Mouse (Mus musculus): ENCODE results near the gene Tfg. TPM values are rescaled to one million over a fixed set of nuclear protein-coding genes. Genes with fewer than 3 reads are reported as not detected.
A peak's percentile ranks its signal among the peaks of the same experiment; 100 is the strongest.

Tfg gene
- polyA plus RNA-seq, 1 experiment from 2014 or later: 161 TPM

- ATAC-seq (ENCODE audit: low FRiP score) (no peak), DNase-seq (ENCODE audit: low spot score) (no peak)
- Histone ChIP-seq H3K27me3 (ENCODE audit: control insufficient read depth, insufficient read depth, low read length) (no peaks in the 10 kb centered on the region), H3K4me3 (replicated peaks; ENCODE audit: low read length) (no peak overlapping the region), H3K9ac (no peak overlapping the region), H3K4me1 (replicated peaks; ENCODE audit: control insufficient read depth, insufficient read depth, low read length) (no peaks in the 10 kb centered on the region), H3K9me3 (ENCODE audit: control insufficient read depth, low read length) (no peaks in the 10 kb centered on the region), H3K27ac (no peak overlapping the region), H3K4me2 (replicated peaks) (no peak overlapping the region), H3K36me3 (replicated peaks; ENCODE audit: control insufficient read depth, insufficient read depth) (peaks cover 54% of the 10 kb centered on the region)
- 95% methylated on average over 3 of the region's 3 CpGs for WGBS
Measured at GRCm38 (mm10) chr16:56700898-56701297, 16.4 kb downstream of the Tfg start.

- 43% methylated on average over 2 of the region's 2 CpGs for WGBS
- no peak overlapping the region for H3K4me2 ChIP-seq (replicated peaks)
- no peak overlapping the region for H3K27ac ChIP-seq
- DNase-seq (ENCODE audit: low spot score): no peak
- no peaks in the 10 kb centered on the region for H3K4me1 ChIP-seq (replicated peaks; ENCODE audit: control insufficient read depth, insufficient read depth, low read length)
- no peaks in the 10 kb centered on the region for H3K27me3 ChIP-seq (ENCODE audit: control insufficient read depth, insufficient read depth, low read length)
- H3K4me3 ChIP-seq (replicated peaks; ENCODE audit: low read length): no peak overlapping the region
- no peaks in the 10 kb centered on the region for H3K9me3 ChIP-seq (ENCODE audit: control insufficient read depth, low read length)
- no peak overlapping the region for H3K9ac ChIP-seq
- peaks cover 67% of the 10 kb centered on the region for H3K36me3 ChIP-seq (replicated peaks; ENCODE audit: control insufficient read depth, insufficient read depth)
- ATAC-seq (ENCODE audit: low FRiP score): no peak
Measured at GRCm38 (mm10) chr16:56696448-56696847, 20.8 kb downstream of the Tfg start.

- Histone ChIP-seq H3K9me3 (ENCODE audit: control insufficient read depth, low read length) (no peaks in the 10 kb centered on the region), H3K4me1 (replicated peaks; ENCODE audit: control insufficient read depth, insufficient read depth, low read length) (no peaks in the 10 kb centered on the region), H3K9ac (no peak overlapping the region), H3K4me2 (replicated peaks) (no peak overlapping the region), H3K4me3 (replicated peaks; ENCODE audit: low read length) (no peak overlapping the region), H3K27me3 (ENCODE audit: control insufficient read depth, insufficient read depth, low read length) (no peaks in the 10 kb centered on the region), H3K36me3 (replicated peaks; ENCODE audit: control insufficient read depth, insufficient read depth) (peaks cover 79% of the 10 kb centered on the region), H3K27ac (no peak overlapping the region)
- ATAC-seq (ENCODE audit: low FRiP score) (no peak), DNase-seq (ENCODE audit: low spot score) (no peak)
- WGBS: 91% methylated on average over 7 of the region's 7 CpGs
Measured at GRCm38 (mm10) chr16:56690715-56691114, 26.5 kb downstream of the Tfg start.

- H3K36me3 ChIP-seq (replicated peaks; ENCODE audit: control insufficient read depth, insufficient read depth): peaks cover 61% of the 10 kb centered on the region
- H3K27ac ChIP-seq: no peak overlapping the region
- no peak for DNase-seq (ENCODE audit: low spot score)
- no peak overlapping the region for H3K4me3 ChIP-seq (replicated peaks; ENCODE audit: low read length)
- no peaks in the 10 kb centered on the region for H3K9me3 ChIP-seq (ENCODE audit: control insufficient read depth, low read length)
- H3K9ac ChIP-seq: no peak overlapping the region
- H3K4me1 ChIP-seq (replicated peaks; ENCODE audit: control insufficient read depth, insufficient read depth, low read length): no peaks in the 10 kb centered on the region
- ATAC-seq (ENCODE audit: low FRiP score): no peak
- H3K27me3 ChIP-seq (ENCODE audit: control insufficient read depth, insufficient read depth, low read length): no peaks in the 10 kb centered on the region
- WGBS: 95% methylated on average over 5 of the region's 5 CpGs
- no peak overlapping the region for H3K4me2 ChIP-seq (replicated peaks)
Measured at GRCm38 (mm10) chr16:56686747-56687146, 30.5 kb downstream of the Tfg start.

GRCm38 (mm10) chr16:56681010-56681645 is 36.1 kb downstream of the Tfg start:
- ATAC-seq (ENCODE audit: low FRiP score) (no peak), DNase-seq (ENCODE audit: low spot score) (no peak)
- Histone ChIP-seq H3K9me3 (ENCODE audit: control insufficient read depth, low read length) (no peaks in the 10 kb centered on the region), H3K4me1 (replicated peaks; ENCODE audit: control insufficient read depth, insufficient read depth, low read length) (no peaks in the 10 kb centered on the region), H3K9ac (no peak overlapping the region), H3K4me3 (replicated peaks; ENCODE audit: low read length) (no peak overlapping the region), H3K27me3 (ENCODE audit: control insufficient read depth, insufficient read depth, low read length) (no peaks in the 10 kb centered on the region), H3K4me2 (replicated peaks) (no peak overlapping the region), H3K27ac (no peak overlapping the region), H3K36me3 (replicated peaks; ENCODE audit: control insufficient read depth, insufficient read depth) (peaks cover 18% of the 10 kb centered on the region)
- WGBS: 76% methylated on average over 8 of the region's 8 CpGs

GRCm38 (mm10) chr16:56677146-56677545 is 40.1 kb downstream of the Tfg start:
- Histone ChIP-seq H3K9ac (no peak overlapping the region), H3K27me3 (ENCODE audit: control insufficient read depth, insufficient read depth, low read length) (no peaks in the 10 kb centered on the region), H3K9me3 (ENCODE audit: control insufficient read depth, low read length) (no peaks in the 10 kb centered on the region), H3K4me2 (replicated peaks) (no peak overlapping the region), H3K36me3 (replicated peaks; ENCODE audit: control insufficient read depth, insufficient read depth) (no peaks in the 10 kb centered on the region), H3K4me1 (replicated peaks; ENCODE audit: control insufficient read depth, insufficient read depth, low read length) (no peaks in the 10 kb centered on the region), H3K4me3 (replicated peaks; ENCODE audit: low read length) (no peak overlapping the region), H3K27ac (no peak overlapping the region)
- ATAC-seq (ENCODE audit: low FRiP score) (peak; percentile 17; the same call in 1 of the 2 replicates), DNase-seq (ENCODE audit: low spot score) (peak; percentile 42)
- 79% methylated on average over 4 of the region's 4 CpGs for WGBS

GRCm38 (mm10) chr16:56673420-56673819 is 43.8 kb downstream of the Tfg start:
- 90% methylated on average over 2 of the region's 2 CpGs for WGBS
- Histone ChIP-seq H3K4me1 (replicated peaks; ENCODE audit: control insufficient read depth, insufficient read depth, low read length) (no peaks in the 10 kb centered on the region), H3K4me3 (replicated peaks; ENCODE audit: low read length) (no peak overlapping the region), H3K36me3 (replicated peaks; ENCODE audit: control insufficient read depth, insufficient read depth) (no peaks in the 10 kb centered on the region), H3K9me3 (ENCODE audit: control insufficient read depth, low read length) (no peaks in the 10 kb centered on the region), H3K9ac (no peak overlapping the region), H3K27me3 (ENCODE audit: control insufficient read depth, insufficient read depth, low read length) (no peaks in the 10 kb centered on the region), H3K27ac (no peak overlapping the region), H3K4me2 (replicated peaks) (no peak overlapping the region)
- no peak for ATAC-seq (ENCODE audit: low FRiP score)
- DNase-seq (ENCODE audit: low spot score): no peak

- no peak overlapping the region for H3K4me3 ChIP-seq (replicated peaks; ENCODE audit: low read length)
- no peaks in the 10 kb centered on the region for H3K4me1 ChIP-seq (replicated peaks; ENCODE audit: control insufficient read depth, insufficient read depth, low read length)
- no peak for ATAC-seq (ENCODE audit: low FRiP score)
- no peak overlapping the region for H3K27ac ChIP-seq
- no peak for DNase-seq (ENCODE audit: low spot score)
- H3K4me2 ChIP-seq (replicated peaks): no peak overlapping the region
- no peaks in the 10 kb centered on the region for H3K9me3 ChIP-seq (ENCODE audit: control insufficient read depth, low read length)
- no peak overlapping the region for H3K9ac ChIP-seq
- H3K27me3 ChIP-seq (ENCODE audit: control insufficient read depth, insufficient read depth, low read length): no peaks in the 10 kb centered on the region
- no peaks in the 10 kb centered on the region for H3K36me3 ChIP-seq (replicated peaks; ENCODE audit: control insufficient read depth, insufficient read depth)
- 83% methylated on average over 8 of the region's 8 CpGs for WGBS
Measured at GRCm38 (mm10) chr16:56670941-56671340, 46.3 kb downstream of the Tfg start.

GRCm38 (mm10) chr16:56669520-56669919 is 47.7 kb downstream of the Tfg start:
- Histone ChIP-seq H3K9me3 (ENCODE audit: control insufficient read depth, low read length) (no peaks in the 10 kb centered on the region), H3K4me1 (replicated peaks; ENCODE audit: control insufficient read depth, insufficient read depth, low read length) (no peaks in the 10 kb centered on the region), H3K36me3 (replicated peaks; ENCODE audit: control insufficient read depth, insufficient read depth) (no peaks in the 10 kb centered on the region), H3K9ac (no peak overlapping the region), H3K4me3 (replicated peaks; ENCODE audit: low read length) (no peak overlapping the region), H3K27ac (no peak overlapping the region), H3K27me3 (ENCODE audit: control insufficient read depth, insufficient read depth, low read length) (no peaks in the 10 kb centered on the region), H3K4me2 (replicated peaks) (no peak overlapping the region)
- ATAC-seq (ENCODE audit: low FRiP score): no peak
- 78% methylated on average over 5 of the region's 5 CpGs for WGBS
- no peak for DNase-seq (ENCODE audit: low spot score)

GRCm38 (mm10) chr16:56658866-56659265 is 58.4 kb downstream of the Tfg start:
- Histone ChIP-seq H3K36me3 (replicated peaks; ENCODE audit: control insufficient read depth, insufficient read depth) (no peaks in the 10 kb centered on the region), H3K27me3 (ENCODE audit: control insufficient read depth, insufficient read depth, low read length) (no peaks in the 10 kb centered on the region), H3K27ac (no peak overlapping the region), H3K9me3 (ENCODE audit: control insufficient read depth, low read length) (no peaks in the 10 kb centered on the region), H3K9ac (no peak overlapping the region), H3K4me3 (replicated peaks; ENCODE audit: low read length) (no peak overlapping the region), H3K4me1 (replicated peaks; ENCODE audit: control insufficient read depth, insufficient read depth, low read length) (no peaks in the 10 kb centered on the region), H3K4me2 (replicated peaks) (no peak overlapping the region)
- DNase-seq (ENCODE audit: low spot score) (no peak), ATAC-seq (ENCODE audit: low FRiP score) (no peak)

All from hindbrain, embryonic 14.5 days (tissue).